Mouse (Mus musculus) liver, adult 2 months (tissue): ENCODE measurements around the gene Gm15737. TPM values are rescaled to one million over a fixed set of nuclear protein-coding genes. Genes with fewer than 3 reads are reported as not detected.

Experiments
- DNase-seq: peaks from one replicate; pipeline ENCODE4 v3.0.0-alpha.2; 2011; ENCODE audit warnings: low read depth, low spot score; ENCODE audit errors: extremely low read depth
- H3K27ac ChIP-seq: fragments of 200-500 bp; replicated peaks from 2 replicates; pipeline ENCODE4 v1.5.1; 2012; ENCODE audit warnings: low read depth, mild to moderate bottlenecking, control low read depth, inconsistent platforms, low read length; ENCODE audit not compliant: insufficient read depth
- H3K27me3 ChIP-seq: fragments of 200-500 bp; 2 replicates; pipeline ENCODE4 v1.6.1; 2012; ENCODE audit warnings: mild to moderate bottlenecking, moderate library complexity, low read length, inconsistent platforms; ENCODE audit not compliant: control insufficient read depth, insufficient read depth
- H3K36me3 ChIP-seq: fragments of 200-500 bp; 2 replicates; pipeline ENCODE4 v1.6.1; 2012; ENCODE audit warnings: low read length, inconsistent platforms; ENCODE audit not compliant: control insufficient read depth, insufficient read depth
- H3K4me1 ChIP-seq: fragments of 200-500 bp; 2 replicates; pipeline ENCODE4 v1.6.1; 2011; ENCODE audit warnings: low read length; ENCODE audit not compliant: control insufficient read depth, insufficient read depth
- H3K4me3 ChIP-seq: fragments of 200-500 bp; 2 replicates; pipeline ENCODE4 v1.5.1; 2011; ENCODE audit warnings: low read depth, mild to moderate bottlenecking, control low read depth, low read length, moderate library complexity; ENCODE audit not compliant: insufficient read depth
- H3K79me2 ChIP-seq: fragments of 200-500 bp; 2 replicates; pipeline ENCODE4 v1.6.1; 2012; ENCODE audit warnings: inconsistent platforms, mild to moderate bottlenecking, low read length, moderate library complexity; ENCODE audit not compliant: control insufficient read depth, insufficient read depth
- H3K9ac ChIP-seq: fragments of 200-500 bp; 2 replicates; pipeline ENCODE4 v1.6.1; 2012; ENCODE audit warnings: low read depth, mild to moderate bottlenecking, control low read depth, inconsistent platforms, low read length
- CTCF ChIP-seq: fragments of 200-500 bp; IDR thresholded peaks from 2 replicates; pipeline ENCODE4 v1.5.1; 2011; ENCODE audit warnings: low read depth, low read length, control low read depth
- POLR2A ChIP-seq: fragments of 200-500 bp; IDR thresholded peaks from 2 replicates; pipeline ENCODE4 v1.6.1; 2011; ENCODE audit warnings: low read length, control low read depth; ENCODE audit not compliant: insufficient read depth; ENCODE audit errors: extremely low read depth
- WGBS: fragments of 180-500 bp; shearing (Covaris S2); methylation state at CpG from one replicate; pipeline ENCODE4 v1.1.7; 2018; 5-methylcytosine and 5-hydroxymethylcytosine counted together
- polyA plus RNA-seq: library from polyadenylated mRNA; depleted of rRNA; stranded (reverse); fragments of >200 nt; gene quantifications from 2 replicates; pipeline ENCODE4 v1.2.3, GENCODE M21; 2012; rRNA removed
- total RNA-seq: library from RNA; depleted of rRNA; stranded (reverse); fragments of >200 nt; gene quantifications from 2 replicates; pipeline ENCODE4 v1.2.3, GENCODE M21; 2014; rRNA removed

Gene Gm15737
- total RNA-seq (not detected in 2 replicates), polyA plus RNA-seq (not detected in 2 replicates)

DNA sequence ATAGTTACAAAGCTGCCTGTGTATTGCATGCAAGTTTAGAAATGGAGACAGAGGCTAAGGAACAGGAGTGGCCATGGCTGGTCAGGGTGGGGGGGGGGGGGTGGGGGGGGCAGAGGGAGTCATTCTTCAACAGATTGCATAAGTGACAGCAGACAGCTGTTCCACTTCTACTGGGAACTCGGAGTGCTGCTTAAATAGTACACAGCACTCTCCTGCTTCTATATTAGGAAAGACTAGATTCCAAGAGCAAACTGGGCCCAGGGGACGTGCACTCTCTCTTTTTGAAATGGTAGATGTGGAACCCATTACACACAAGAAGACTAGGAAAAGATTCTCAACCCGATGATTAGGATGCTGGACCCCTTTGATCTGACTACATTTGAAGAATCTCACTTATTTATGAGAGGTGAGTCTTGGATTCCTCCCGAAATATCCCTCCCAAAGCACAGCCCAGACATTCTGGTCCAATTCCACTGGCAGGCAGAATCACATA lies at the start of gene Gm15737:
Gene Gm15737 (plus strand): TSS at position 269 of the 493 bp plus-strand sequence.
- TF ChIP-seq POLR2A (no peak), CTCF (no peak)
- Histone ChIP-seq H3K27ac (peak within 1 kb of the TSS; percentile 33), H3K4me3 (no peak within 1 kb of the TSS), H3K36me3 (no peaks in the 10 kb centered on the region), H3K27me3 (no peaks in the 10 kb centered on the region), H3K79me2 (no peaks in the 10 kb centered on the region), H3K4me1 (no peaks in the 10 kb centered on the region), H3K9ac (no peak within 1 kb of the TSS)
- 72% methylated on average over 4 of the region's 4 CpGs for WGBS
- DNase-seq, result peak; percentile 15

DNA sequence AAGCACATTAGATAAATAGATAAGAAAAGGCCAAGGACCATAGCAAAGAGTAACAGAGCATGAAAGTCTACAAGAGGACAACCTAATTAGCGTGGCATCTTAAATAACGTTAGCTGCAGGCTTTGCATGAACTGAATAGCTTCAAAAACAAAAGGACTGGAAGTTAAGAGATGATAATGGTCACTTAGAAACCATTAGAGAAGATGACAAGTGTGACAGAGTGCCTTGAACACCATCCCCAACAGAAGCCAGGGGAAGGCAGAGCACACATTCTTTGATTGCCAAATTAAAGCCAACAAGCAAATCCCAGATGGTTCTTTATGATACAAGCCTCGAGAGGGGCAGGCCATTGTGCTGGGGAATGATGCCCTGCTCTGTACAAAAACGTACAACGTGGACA lies 47.6 kb upstream of the Gm15737 start:
- H3K36me3 ChIP-seq, result no peaks in the 10 kb centered on the region
- 73% methylated on average over 5 of the region's 5 CpGs for WGBS

DNA sequence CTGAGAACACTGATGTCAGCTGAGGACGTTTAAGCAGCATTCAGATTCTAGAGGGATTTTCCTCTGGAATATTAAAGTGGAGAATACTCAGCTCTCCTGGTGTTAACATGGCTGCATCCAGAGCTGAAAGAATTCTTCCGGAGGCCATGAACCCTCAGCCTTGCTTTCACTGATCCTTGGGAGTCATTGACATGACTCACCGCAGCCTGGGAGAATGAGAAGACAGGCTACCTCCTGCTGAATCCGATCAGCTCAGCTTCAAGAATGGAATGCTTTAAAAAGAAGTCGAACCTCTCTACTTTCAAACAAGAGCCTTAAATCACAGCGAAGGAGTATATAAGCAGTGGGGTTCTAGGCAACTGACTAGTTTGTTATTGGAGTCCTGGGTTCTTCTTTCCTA lies 47.2 kb upstream of the Gm15737 start:
- Histone ChIP-seq H3K4me3 (no peak overlapping the region), H3K9ac (no peak overlapping the region), H3K27me3 (no peaks in the 10 kb centered on the region), H3K4me1 (no peaks in the 10 kb centered on the region), H3K36me3 (no peaks in the 10 kb centered on the region), H3K79me2 (no peaks in the 10 kb centered on the region), H3K27ac (no peak overlapping the region)
- TF ChIP-seq POLR2A, result no peak
- TF ChIP-seq CTCF, result no peak
- no peak for DNase-seq
- WGBS, result 72% methylated on average over 6 of the region's 6 CpGs

More for the DNA sequence above, 47.6 kb upstream of the Gm15737 start:
- Histone ChIP-seq H3K4me3 (no peak overlapping the region), H3K4me1 (no peaks in the 10 kb centered on the region), H3K9ac (no peak overlapping the region), H3K27ac (no peak overlapping the region), H3K27me3 (no peaks in the 10 kb centered on the region), H3K79me2 (no peaks in the 10 kb centered on the region)
- TF ChIP-seq POLR2A, result no peak
- no peak for TF ChIP-seq CTCF
- DNase-seq, result no peak

DNA sequence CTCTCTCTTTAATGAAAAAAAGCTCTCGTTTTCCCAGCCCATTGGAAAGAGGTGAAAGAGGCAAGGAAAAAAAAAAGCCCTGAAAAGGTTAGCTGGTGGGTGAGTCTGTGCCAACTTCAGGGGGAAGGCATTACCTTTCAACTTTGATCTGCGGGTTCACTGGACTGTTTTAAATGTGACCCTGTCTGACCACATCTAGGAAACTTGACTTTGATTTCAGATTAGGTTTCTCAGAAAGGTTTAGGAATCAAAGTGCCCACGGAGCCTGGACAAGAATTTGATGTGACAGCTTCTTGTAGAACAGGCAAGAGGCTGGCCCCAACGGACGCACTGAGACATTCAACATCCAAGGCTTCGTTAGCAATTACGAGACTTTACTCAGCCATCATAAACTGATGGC lies 45.2 kb upstream of the Gm15737 start:
- WGBS, result 87% methylated on average over 7 of the region's 7 CpGs

DNA sequence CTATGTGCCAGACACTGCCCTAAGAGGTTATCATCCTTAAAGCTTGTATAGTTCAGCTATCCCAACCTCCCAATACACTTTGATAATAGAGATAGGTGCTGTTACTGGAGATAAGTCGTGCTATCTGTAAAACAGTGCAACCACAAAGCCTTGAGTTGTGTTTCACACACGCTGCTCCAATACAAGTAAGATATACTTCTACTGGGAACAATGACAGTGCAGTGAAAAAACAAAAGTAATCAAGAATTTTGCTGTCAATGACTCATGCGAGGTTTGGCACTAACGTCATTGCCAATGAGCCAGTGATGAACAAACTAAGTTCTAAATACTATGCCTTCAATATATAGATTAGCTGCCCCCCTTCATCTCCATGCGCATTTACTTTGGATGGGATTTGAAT lies 42.6 kb upstream of the Gm15737 start:
- Histone ChIP-seq H3K9ac (no peak overlapping the region), H3K4me1 (no peaks in the 10 kb centered on the region; the same call in 1 of the 2 replicates), H3K79me2 (no peaks in the 10 kb centered on the region), H3K27ac (no peak overlapping the region), H3K36me3 (no peaks in the 10 kb centered on the region), H3K4me3 (no peak overlapping the region), H3K27me3 (no peaks in the 10 kb centered on the region)
- DNase-seq, result no peak
- no peak for TF ChIP-seq POLR2A
- TF ChIP-seq CTCF, result no peak
- WGBS, result 80% methylated on average over 5 of the region's 5 CpGs

More for the DNA sequence above, 45.2 kb upstream of the Gm15737 start:
- H3K4me3 ChIP-seq, result no peak overlapping the region
- H3K36me3 ChIP-seq, result no peaks in the 10 kb centered on the region
- no peak overlapping the region for H3K27ac ChIP-seq
- no peak overlapping the region for H3K9ac ChIP-seq
- no peak for TF ChIP-seq CTCF
- TF ChIP-seq POLR2A, result no peak
- H3K4me1 ChIP-seq, result no peaks in the 10 kb centered on the region; the same call in 1 of the 2 replicates
- no peak for DNase-seq
- H3K27me3 ChIP-seq, result no peaks in the 10 kb centered on the region
- no peaks in the 10 kb centered on the region for H3K79me2 ChIP-seq

DNA sequence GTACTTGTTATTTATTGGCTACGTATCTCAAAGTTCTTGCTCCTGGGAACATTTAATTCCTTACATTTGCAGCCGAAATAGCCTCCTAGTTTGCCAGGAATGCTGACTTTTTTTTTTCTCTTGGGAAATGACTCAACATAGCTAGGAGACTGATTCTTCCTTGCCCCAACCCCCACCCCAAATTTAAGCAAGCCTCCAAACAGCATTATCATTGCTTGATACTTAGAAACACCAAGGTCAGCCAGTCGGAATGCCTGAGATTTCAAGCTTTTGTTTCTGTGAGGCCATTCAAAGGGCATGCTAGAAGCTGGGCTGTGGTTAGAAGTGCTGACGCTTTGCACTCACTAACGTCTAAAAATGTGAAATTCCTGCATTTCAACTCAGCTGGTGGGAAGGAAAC lies 41.8 kb upstream of the Gm15737 start:
- no peak overlapping the region for H3K4me3 ChIP-seq
- no peaks in the 10 kb centered on the region for H3K36me3 ChIP-seq
- no peak overlapping the region for H3K9ac ChIP-seq
- no peak overlapping the region for H3K27ac ChIP-seq
- TF ChIP-seq CTCF, result no peak
- no peak for TF ChIP-seq POLR2A
- DNase-seq, result no peak
- H3K79me2 ChIP-seq, result no peaks in the 10 kb centered on the region
- H3K27me3 ChIP-seq, result no peaks in the 10 kb centered on the region
- 57% methylated on average over 5 of the region's 5 CpGs for WGBS
- H3K4me1 ChIP-seq, result no peaks in the 10 kb centered on the region; the same call in 1 of the 2 replicates
